Mouse (Mus musculus) lung, adult 2 months (tissue): ENCODE results near the gene Afdn.

Experiments used
- CTCF ChIP-seq: fragments of 200-500 bp; IDR thresholded peaks from 2 replicates; pipeline ENCODE4 v1.5.1; 2011; ENCODE audit warnings: mild to moderate bottlenecking, low read length, control low read depth; ENCODE audit not compliant: insufficient read depth
- POLR2A ChIP-seq: fragments of 200-500 bp; IDR thresholded peaks from 2 replicates; pipeline ENCODE4 v1.6.1; 2011; ENCODE audit warnings: low read depth, mild to moderate bottlenecking, control low read depth, low read length, borderline replicate concordance; ENCODE audit errors: extremely low read depth

DNA sequence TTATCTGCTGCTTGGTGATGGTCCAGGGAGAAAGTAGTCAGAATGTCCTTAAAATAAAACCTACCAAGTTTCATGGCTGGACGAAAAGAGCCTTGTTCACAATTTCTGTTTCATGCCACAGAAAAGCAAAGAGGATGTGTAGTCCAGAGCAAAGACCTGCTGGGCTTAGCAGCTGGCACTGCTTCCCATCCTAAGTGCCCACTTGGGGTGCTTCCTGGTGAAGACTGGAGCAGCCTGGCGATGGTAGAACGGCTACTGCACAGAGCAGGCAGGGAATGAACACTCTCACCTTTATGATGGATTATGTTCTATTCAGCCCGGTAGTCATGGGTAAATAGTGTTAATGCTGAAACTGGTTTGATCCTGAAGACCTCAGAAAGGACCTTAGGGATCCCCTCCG is 26.4 kb upstream of the Afdn start:
- TF ChIP-seq CTCF (no peak), POLR2A (no peak)
